Mouse (Mus musculus): Measurements from ENCODE around the gene Dsp.

The Dsp gene

GRCm38 (mm10) chr13:38151069-38151588 lies at the start of gene Dsp:
Dsp (plus strand) TSS chr13:38151294.
- DNase-seq (ENCODE audit: low spot score), result peak; percentile 76

GRCm38 (mm10) chr13:38103406-38103805 lies 47.7 kb upstream of the Dsp start:
- DNase-seq (ENCODE audit: low spot score), result no peak

GRCm38 (mm10) chr13:38104501-38104900 lies 46.6 kb upstream of the Dsp start:
- DNase-seq (ENCODE audit: low spot score), result no peak

GRCm38 (mm10) chr13:38109081-38109480 lies 42.0 kb upstream of the Dsp start:
- no peak for DNase-seq (ENCODE audit: low spot score)

- no peak for DNase-seq (ENCODE audit: low spot score)
Measured at GRCm38 (mm10) chr13:38122321-38122720, 28.8 kb upstream of the Dsp start.

GRCm38 (mm10) chr13:38123666-38124065 lies 27.4 kb upstream of the Dsp start:
- peak; percentile 64 for DNase-seq (ENCODE audit: low spot score)

- no peak for DNase-seq (ENCODE audit: low spot score)
Measured at GRCm38 (mm10) chr13:38127683-38128082, 23.4 kb upstream of the Dsp start.

GRCm38 (mm10) chr13:38128246-38128645 lies 22.8 kb upstream of the Dsp start:
- peak; percentile 29 for DNase-seq (ENCODE audit: low spot score)

GRCm38 (mm10) chr13:38129492-38129891 lies 21.6 kb upstream of the Dsp start:
- DNase-seq (ENCODE audit: low spot score), result no peak

GRCm38 (mm10) chr13:38130116-38130515 lies 21.0 kb upstream of the Dsp start:
- DNase-seq (ENCODE audit: low spot score), result no peak

GRCm38 (mm10) chr13:38133016-38133528 lies 18.0 kb upstream of the Dsp start:
- DNase-seq (ENCODE audit: low spot score), result no peak

GRCm38 (mm10) chr13:38140521-38140920 lies 10.6 kb upstream of the Dsp start:
- no peak for DNase-seq (ENCODE audit: low spot score)

- peak; percentile 86 for DNase-seq (ENCODE audit: low spot score)
Measured at GRCm38 (mm10) chr13:38144962-38145713, 6.0 kb upstream of the Dsp start.

GRCm38 (mm10) chr13:38148348-38148747 lies 2.7 kb upstream of the Dsp start:
- DNase-seq (ENCODE audit: low spot score), result no peak

GRCm38 (mm10) chr13:38151671-38152428 lies 756 bp downstream of the Dsp start:
- DNase-seq (ENCODE audit: low spot score), result peak; percentile 44

GRCm38 (mm10) chr13:38152429-38153035 lies 1.4 kb downstream of the Dsp start:
- peak; percentile 52 for DNase-seq (ENCODE audit: low spot score)

- DNase-seq (ENCODE audit: low spot score), result no peak
Measured at GRCm38 (mm10) chr13:38155523-38155922, 4.4 kb downstream of the Dsp start.

GRCm38 (mm10) chr13:38157635-38158034 lies 6.5 kb downstream of the Dsp start:
- DNase-seq (ENCODE audit: low spot score), result no peak

GRCm38 (mm10) chr13:38162002-38162401 lies 10.9 kb downstream of the Dsp start:
- no peak for DNase-seq (ENCODE audit: low spot score)

GRCm38 (mm10) chr13:38162668-38163067 lies 11.6 kb downstream of the Dsp start:
- DNase-seq (ENCODE audit: low spot score), result peak; percentile 77

GRCm38 (mm10) chr13:38164932-38165331 lies 13.8 kb downstream of the Dsp start:
- no peak for DNase-seq (ENCODE audit: low spot score)

GRCm38 (mm10) chr13:38167056-38167455 lies 16.0 kb downstream of the Dsp start:
- DNase-seq (ENCODE audit: low spot score), result no peak
